Mouse (Mus musculus): ENCODE measurements at regions not wholly inside any gene's neighbourhood (a gene's known extent, or its start where the extent isn't known, plus 50 kb on each side); places are given as distances from the start of the nearest gene placed in this dataset.
A peak's percentile ranks its signal among the peaks of the same experiment; 100 is the strongest.

DNA sequence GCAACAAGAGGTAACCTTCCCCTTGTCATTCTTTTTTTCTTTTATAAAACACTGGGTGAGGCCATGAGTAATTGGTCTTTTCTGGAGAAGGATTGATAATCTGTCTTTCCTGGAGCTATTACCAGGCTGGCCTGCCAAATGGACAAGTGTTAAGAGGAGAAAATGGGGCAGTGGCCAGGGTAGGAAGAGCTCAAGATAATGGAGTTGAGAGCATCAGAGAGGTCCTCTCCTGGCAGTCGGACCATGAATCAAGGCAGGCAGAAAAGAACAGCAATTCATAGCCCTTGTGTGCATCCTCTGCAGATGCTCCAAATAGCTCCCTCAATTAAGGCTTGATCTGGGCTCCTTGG lies 208.2 kb downstream of the Rpl10-ps3 start:
- no peak for DNase-seq

DNA sequence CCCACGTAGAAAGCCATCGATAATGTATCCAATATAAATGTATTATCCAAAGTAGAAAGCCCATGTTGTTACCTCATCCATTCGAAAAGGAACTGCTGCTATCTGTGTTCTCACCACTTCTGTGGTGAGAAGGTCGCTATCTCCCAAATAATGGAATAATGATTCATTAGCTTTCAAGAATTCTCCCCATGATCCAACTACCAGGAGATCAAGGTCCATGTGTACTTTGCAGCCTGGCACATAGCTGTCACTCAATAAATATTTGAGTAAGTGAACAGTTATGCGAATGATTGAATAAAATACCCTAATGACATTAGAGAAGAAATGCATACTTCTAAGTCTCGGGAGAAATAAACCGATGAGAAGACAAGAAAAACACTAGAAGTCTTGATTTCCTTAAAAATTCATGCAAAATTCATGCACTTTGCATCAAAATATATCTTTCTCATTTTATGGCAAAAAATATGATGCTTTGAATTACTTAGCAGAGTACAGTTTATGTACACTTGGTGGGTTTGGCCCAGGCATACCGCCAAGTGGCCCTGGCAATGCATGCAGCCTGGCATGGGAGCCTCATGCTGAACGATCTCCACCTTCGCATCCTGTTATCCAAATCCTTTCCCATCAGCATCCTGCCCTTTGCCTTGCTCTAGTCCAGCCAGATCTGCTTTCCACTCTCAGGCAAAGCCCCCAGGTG lies 208.7 kb downstream of the Rpl10-ps3 start:
- DNase-seq = no peak

DNA sequence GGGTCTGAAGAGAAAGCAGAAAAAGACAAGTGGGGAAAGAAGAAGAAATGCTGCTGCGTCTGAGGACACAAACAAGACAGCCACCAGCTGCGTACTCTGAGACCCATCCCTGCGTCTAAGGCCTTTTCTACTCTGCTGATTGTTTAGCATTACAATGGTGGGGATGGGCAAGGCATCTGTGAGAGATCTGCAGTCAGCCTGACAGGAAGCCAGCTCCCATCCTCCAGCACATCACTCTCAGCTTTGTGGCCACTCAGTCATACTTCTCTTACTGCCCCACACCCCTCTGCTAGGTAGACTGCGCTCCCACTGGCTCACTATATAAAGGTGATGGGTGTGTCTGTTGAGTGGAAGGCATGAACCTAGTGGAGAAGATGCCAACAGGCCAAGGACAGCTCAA lies 220.5 kb downstream of the Rpl10-ps3 start:
- DNase-seq = no peak

DNA sequence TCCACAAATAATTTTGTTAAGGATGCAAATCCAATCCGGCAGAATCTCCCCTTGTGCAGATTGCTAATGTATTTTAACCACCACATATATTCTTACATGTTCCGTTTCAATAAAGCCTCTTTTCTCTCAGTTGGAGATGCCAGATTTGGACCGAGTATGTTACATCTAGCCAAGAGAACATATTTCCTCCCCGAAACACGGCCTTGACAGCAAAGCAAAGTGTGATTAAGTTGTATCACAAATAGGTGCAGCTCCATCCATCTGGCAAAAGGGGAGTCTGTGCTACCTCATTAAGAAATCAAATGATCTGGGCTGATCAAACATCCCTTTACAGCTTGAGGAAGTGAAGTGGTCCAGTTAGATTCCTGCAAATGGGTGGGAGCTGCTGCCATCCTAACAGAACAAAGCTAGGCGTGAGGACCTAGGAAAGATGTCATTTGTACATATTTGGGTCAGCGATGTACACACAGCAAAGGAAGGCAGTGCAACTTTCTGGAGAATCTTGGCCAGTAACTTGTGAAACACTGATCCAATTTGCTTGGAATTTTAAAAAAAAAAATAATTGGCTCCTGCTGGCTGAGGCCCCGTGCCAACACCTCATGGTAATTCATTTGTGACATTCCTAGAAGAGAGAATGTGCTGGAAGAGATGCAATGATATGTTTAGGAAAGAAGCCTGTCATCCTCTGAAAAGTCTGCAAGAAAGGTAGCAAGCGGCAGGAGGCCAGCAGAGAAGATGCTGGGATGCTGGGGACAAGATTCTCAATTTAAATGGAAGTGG lies 223.8 kb downstream of the Rpl10-ps3 start:
- no peak for DNase-seq

DNA sequence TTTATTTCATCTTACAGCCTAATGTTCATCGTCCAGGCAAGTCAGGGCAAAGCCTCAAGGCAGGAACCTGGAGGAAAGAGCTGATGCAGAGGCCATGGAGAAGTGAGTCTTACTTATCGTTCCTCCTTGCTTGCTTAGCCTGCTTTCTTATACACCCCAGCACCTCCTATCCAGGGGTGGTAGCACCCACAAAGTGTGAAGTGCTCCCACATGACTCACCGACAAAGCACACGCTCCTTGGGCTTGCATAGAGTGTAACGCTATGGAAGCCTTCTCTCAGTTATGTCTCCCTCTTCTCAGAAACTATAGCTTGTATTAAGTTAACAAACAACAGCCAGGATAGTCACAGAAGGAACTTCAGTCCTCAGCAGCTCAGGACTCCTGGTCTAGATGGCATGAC lies 225.4 kb downstream of the Rpl10-ps3 start:
- no peak for DNase-seq

DNA sequence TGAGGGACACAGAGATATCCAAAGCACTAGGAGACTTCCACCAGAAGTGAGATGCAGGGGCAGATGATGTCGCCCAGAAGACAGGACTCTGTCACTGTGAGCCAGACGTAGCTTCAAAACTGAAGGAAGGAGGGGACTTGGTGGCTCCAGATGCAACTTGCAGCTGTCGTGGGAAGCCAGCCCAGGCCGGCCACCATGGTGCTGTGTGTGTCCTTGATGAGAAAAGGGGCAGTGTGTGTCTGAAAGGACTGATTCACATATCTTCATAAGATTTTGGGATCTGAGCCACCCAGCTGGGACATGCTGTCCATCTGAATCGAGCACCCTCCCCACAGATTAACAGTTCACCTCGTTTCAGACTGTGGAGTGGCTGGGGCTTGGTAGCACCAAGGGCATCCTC lies 226.2 kb downstream of the Rpl10-ps3 start:
- peak; percentile 37 to 39 for DNase-seq

DNA sequence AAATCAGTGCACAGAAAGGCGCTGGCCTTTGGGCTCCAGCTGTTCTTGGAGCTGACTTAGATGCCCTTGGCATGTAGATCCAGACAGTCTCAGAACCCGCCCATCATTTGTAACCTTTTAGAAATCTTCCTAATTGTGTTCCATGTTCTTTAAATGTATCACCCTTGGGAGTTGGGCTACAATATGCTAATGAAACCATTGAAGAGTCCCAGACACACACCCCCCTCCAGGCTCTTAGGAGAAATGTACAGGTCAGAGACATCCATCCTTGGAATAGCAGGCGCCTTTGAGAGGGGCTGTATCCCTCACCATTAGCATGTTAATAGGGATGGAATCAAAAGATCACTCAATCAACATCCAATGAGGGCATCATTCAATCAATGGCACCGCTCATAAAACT lies 238.2 kb downstream of the Rpl10-ps3 start:
- no peak for DNase-seq

DNA sequence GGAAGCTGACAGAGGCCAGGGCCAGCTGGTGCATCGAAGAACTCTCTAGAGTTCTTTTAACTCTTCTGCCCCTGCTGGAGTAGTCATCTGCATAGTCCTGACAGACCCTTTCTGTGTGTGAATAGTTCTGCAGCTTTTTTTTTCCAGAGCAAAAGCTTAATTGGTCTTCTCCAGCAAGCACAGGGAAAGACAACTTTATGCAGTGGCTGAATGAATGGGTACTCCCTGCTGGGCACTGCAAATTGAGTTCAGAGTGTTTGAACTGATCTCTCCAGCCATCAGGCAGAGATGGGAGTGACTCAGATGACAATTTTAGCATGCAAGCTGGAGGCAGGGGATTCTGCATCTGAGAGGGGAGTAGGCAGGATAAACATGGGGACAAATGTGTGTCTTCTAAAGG lies 242.0 kb downstream of the Rpl10-ps3 start:
- DNase-seq = no peak

DNA sequence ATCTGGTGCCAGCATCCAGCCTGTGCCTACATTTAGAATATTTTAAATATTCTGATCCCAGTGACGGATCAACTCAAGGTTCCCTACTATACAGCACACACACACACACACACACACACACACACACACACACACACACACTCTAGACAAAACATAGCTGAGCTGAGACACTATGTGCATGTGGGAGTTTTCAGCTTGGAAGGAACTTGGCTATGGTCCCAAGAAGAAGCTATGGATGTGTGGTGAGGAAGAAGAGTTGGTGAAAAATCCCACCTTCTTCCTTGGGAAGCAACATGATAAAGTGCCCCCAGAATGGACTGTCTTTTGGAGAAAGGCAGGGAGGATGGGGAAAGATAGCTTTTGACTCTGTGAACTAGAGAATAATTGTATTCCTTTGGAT lies 243.7 kb downstream of the Rpl10-ps3 start:
- DNase-seq = no peak

DNA sequence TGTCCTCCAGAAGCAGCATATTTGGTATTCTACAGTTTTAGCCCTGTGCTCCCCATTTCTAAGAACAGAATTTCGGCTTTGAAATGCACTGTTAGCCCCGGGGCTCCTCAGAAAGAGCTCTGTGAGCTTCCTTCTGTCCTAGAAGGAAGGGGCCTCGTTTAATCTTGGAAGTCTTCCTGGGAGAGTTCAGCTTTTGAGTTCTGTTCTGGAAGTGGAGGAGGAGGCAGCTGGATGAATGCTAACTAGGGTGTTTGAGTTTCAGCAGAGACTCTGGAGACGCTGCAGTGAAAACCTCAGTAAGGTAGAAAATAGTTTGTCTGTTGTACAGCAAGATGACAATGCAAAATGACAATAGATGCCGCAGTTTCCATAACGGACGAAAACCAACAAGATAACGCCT lies 253.8 kb downstream of the Rpl10-ps3 start:
- no peak for DNase-seq

DNA sequence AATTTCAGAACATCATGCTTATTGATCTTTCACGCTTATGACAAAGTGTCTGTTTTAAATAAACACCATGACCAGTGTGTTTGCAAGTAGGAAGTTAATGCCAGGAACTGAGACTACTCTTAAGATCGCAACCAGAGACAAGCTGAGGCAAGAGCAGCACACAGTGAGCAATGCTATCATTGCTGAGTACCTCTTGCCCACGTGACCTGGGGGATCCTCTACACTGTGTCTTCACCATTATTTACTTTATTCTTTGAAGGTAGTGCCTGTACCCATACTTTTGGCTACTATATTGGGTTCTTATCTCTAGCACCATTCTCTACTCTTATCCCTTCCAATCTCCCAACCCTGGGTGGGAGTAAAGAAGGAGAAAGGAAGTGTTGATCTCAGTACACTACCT lies 254.9 kb downstream of the Rpl10-ps3 start:
- no peak for DNase-seq

DNA sequence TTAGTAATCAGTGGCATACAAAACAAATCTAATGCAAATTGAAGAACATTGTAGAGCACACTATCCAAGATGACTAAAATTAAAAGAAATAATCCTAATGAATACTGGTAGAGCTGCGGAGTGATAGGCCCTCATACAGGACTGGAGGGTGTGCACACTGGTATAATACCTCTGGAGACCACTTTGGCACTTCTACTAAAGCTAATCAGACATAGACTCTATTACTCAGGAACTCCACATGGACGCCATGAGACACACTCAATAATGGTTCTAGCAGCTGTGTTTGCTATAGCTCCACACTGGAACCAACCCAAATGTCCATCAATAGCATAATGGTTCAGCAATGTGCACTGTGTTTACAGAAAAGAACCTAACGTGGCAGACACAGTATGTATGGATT lies 264.6 kb downstream of the Rpl10-ps3 start:
- no peak for DNase-seq

DNA sequence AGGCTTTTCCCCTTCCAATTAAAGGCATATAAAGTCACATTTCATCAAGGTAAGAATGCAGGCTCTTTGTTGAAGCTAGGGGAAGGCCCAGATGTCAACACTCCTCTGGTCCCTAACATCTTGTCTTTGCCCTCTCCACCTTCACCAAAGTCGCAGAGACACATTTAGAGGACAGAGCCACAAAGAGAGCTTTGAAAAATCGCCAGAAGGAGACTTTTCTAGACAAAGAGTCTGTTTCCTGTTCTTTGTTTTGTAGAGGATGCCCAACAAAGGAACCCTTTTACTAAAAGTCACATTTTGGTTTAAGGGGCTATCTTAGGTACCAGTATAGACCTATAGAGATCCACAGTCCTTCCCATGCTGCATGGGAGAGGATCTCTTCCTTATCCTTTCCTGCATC lies 269.9 kb upstream of the Ncam1 start:
- no peak for DNase-seq

DNA sequence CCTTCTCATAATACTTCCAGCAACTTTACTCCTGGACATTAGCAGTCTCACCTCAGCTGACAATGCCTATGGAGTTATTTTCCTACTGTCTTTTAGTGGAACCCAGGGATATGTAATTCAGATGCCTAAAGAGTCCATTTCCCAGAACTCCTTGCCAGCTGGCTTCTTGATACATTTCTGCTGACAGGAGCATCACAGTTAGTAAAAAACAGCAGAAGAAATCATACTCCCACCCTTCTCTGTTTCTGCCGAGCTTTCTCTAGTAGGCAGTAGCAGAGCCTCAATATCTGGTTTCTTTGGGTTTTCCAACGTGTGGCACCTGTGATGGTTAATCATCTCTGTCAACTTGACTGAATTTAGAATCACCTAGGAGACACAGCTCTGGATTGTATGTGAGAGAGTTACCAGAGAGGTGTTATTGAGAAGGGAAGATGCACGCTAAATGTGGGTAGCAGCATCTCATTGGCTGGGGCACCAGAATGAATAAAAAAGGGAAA lies 269.1 kb upstream of the Ncam1 start:
- DNase-seq = no peak

DNA sequence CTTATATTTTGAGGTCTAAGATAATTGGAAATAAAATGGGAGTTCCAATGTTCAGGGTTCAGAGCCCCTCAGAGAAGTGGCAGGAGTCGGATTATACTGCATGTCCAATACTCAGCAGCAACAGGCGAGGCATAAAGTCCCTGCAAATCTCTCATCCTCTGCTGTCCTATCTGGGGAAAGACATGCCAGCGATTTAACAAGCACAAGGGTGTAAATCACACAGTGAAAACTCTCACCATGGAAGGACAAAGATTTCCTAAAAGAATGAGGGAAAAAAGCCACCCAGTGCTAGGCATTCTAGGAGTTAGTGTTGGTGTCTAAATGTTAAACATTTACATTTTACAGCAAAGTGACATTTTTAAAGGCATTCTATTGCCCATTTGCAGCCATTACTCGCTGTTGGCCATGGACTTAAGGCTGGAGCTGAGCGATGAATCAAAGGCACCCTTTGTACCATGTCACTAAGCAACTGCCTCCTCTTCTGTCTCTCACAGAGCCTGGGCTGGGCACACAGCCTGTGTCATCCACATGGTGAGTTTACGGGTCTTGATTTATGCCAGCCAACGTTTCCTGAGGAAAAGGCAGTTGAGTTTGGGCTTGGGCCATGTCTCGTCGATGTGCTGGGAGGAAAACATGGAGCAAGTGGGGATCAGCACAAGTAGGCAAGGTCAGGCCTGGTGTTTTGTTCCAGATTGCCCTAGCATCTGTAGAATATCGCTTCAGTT lies 265.9 kb upstream of the Ncam1 start:
- peak; percentile 51 to 62 for DNase-seq

DNA sequence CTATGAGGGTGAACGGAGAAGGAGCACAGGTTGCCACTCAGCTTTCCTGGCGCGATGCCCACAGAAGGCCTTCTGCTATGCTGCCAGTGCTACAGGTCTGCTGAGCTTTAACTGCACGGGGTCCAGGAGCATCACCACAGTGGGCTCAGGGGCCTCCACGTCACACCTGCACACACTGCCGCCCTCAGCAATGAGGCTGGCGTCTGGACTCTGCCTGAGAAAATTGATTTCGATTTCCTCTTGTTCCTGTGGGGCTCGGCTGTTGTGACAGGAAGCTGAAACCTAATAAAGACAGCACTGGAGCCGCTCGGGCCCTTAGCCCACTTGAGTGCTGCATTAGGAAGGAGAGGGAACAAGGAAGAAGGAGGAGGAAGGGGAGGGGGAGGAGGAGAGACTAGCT lies 239.5 kb upstream of the Ncam1 start:
- DNase-seq = no peak

DNA sequence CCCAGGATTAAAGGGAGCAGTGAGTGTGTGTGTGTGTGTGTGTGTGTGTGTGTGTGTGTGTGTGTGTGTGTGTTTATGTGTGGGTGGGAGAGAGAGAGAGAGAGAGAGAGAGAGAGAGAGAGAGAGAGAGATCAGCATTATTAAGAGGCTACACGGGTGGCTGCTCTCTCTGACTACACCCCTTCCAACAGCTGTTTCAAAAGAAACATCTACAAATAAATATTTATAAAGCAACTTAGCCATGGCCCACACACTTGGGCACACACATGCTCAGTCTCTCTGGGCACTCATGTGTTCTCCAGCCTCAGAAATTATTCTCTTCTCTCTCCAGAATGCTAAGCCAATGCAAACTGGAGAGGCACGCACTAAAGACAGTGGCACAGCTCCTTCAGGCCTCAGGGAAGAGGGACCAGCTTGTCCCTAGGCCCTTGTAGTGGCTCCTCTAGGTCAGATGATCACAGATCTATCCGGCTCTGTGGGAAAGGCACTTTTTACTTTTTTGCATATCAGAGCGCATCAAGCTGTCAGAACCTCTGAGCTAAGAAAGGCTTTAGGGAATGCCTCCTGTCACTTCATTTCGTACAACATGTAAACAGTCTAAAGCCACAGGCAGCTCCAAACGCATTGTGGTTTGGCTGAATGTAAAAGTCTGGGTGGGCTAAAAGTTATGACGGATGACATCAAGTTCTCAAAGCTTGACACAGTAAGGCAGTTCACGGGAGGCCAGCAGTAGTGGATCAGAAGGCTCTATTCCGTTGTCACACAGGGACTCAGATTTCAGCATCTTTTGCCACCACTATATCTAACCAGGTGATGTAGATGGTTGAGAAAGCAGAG lies 233.8 kb upstream of the Ncam1 start:
- no peak for DNase-seq

DNA sequence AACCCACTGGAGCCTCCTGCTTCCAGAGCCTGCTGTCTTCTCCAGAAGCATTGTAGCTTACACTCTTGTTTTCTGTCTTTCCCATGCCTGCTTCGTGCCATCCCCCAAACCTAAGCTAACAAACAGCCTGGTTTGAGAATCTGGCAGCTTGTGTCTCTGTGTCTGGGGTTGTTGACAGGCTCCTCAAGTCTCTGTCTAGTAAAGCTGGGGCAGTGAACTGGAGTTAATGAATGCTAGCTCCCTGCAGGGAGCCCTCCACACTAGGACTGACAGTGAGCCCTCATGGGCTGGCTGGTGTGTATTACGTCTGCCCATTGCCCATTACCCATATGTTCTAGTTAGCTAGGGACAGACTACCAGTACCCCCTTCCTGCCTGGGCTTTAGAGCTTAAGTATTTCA lies 232.6 kb upstream of the Ncam1 start:
- DNase-seq = no peak

DNA sequence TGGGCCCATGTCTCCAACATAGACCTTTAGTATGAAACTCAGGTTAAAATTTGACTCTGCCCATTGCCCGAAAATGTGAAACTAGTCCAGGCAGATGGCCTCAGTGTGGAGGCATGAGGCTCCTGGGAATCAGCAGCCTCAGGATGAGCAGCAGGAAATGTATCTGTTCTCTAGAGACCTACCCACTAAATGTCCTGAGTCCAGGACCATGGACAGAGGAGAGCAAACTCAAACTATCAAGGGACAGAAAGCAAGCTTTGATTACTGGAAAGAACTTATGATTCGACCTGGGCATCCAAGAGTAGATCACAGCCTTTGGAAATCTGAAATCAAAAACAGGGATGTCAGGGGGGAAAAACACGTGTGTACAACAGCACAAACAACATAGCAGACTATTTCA lies 230.3 kb upstream of the Ncam1 start:
- no peak for DNase-seq

DNA sequence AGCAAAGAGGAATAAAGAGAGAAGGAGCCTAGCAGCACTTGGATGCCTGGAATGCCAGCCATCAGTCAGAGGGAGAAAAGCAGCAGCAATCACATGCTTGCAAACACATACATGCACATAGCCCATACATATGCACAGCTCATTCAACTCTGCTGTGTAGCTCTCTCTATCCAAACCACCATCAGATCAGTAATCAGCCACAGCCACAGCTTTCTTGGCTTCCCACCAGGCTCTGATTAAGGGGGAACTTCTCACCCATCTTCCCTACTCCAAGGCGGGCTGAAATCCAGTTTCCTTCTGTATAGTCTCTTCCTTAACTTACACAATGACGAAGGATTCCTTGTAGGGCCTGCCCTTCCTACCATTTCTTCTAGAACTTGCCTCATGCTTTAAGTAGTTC lies 229.8 kb upstream of the Ncam1 start:
- no peak for DNase-seq

DNA sequence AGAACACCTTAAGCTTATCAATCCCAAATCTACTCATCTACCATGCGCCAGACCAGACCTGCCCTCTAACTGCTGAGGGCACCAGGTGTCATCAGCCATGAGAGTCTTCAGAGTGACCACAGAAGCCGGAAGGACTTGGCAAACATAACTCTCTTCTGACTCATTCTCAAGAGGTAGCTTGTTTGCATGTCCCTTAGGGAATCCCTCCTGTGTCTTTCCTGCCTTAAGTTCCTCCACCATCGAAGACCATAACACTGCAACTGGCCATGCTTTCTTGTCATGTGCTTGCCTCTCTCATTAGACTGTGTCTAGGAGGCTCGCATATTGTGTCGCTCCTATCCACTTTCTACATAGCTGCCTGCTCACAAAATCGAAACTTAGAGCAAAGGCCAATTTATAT lies 226.1 kb upstream of the Ncam1 start:
- no peak for DNase-seq

DNA sequence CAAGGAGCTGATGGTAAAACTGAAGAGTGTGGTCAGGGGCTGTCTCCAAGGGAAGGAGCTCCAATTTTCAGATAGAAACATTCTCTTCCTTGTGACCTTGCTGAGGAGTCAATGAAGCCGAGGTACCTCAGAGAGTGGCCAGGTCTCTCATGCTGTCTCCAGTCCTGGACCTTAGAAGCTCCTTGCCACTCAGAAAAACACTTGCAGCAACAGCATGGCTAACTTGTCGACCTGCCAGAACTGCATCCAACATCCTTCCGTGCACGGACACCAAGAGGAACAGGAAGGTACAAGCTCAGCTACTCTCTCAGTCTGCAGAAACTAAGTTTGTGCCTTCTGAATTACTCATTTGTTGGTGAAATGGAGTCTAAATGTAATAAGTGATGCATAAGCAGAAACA lies 214.9 kb upstream of the Ncam1 start:
- DNase-seq = no peak

Measured in layer of hippocampus, postnatal 36 days (tissue).